Mouse (Mus musculus): ENCODE data around the gene Pgm3.

- no peak for TF ChIP-seq CTCF (IDR thresholded peaks at IDR 0.05; ENCODE audit: insufficient read depth, low read length)
- no peak for TF ChIP-seq POLR2A (IDR thresholded peaks at IDR 0.05; ENCODE audit: borderline replicate concordance, extremely low read depth, low read depth, low read length)
These were observed 44.1 kb upstream of the Pgm3 start for GRCm38 (mm10) chr9:86615765-86616164.

Measured in lung, adult 2 months (tissue).